Mouse (Mus musculus) intestine, postnatal 0 days (tissue): ENCODE measurements around the gene Gm49450. TPM values are rescaled to one million over a fixed set of nuclear protein-coding genes. Genes with fewer than 3 reads are reported as not detected.

Source experiments
- ATAC-seq: fragments of 200-750 bp; cut with Nextera tagmentation; 2 replicates; pipeline ENCODE4 v1.8.0; 2017; ENCODE audit warnings: mild to moderate bottlenecking, moderate TSS enrichment, moderate library complexity
- H3K27ac ChIP-seq: fragments of 300-500 bp; sonication (generic); 2 replicates; pipeline ENCODE4 v1.5.1; 2014; ENCODE audit warnings: mild to moderate bottlenecking, low read depth, low read length, moderate library complexity
- H3K27me3 ChIP-seq: fragments of 300-500 bp; sonication (generic); replicated peaks from 2 replicates; pipeline ENCODE4 v1.6.1; 2014; ENCODE audit warnings: low read length, mixed read lengths; ENCODE audit not compliant: control insufficient read depth, insufficient read depth
- H3K36me3 ChIP-seq: fragments of 300-500 bp; sonication (generic); 2 replicates; pipeline ENCODE4 v1.6.1; 2014; ENCODE audit warnings: mild to moderate bottlenecking, moderate library complexity; ENCODE audit not compliant: control insufficient read depth, insufficient read depth
- H3K4me1 ChIP-seq: fragments of 300-500 bp; sonication (generic); replicated peaks from 2 replicates; pipeline ENCODE4 v1.6.1; 2014; ENCODE audit warnings: antibody characterized with exemption, low read length, mixed read lengths; ENCODE audit not compliant: control insufficient read depth, insufficient read depth
- H3K4me2 ChIP-seq: fragments of 300-500 bp; sonication (generic); replicated peaks from 2 replicates; pipeline ENCODE4 v1.6.1; 2014; ENCODE audit warnings: low read depth, mild to moderate bottlenecking, moderate library complexity
- H3K4me3 ChIP-seq: fragments of 300-500 bp; sonication (generic); 2 replicates; pipeline ENCODE4 v1.5.1; 2014; ENCODE audit warnings: low read depth, low read length
- H3K9ac ChIP-seq: fragments of 300-500 bp; sonication (generic); 2 replicates; pipeline ENCODE4 v1.6.1; 2014; ENCODE audit warnings: mild to moderate bottlenecking, low read depth, low read length
- H3K9me3 ChIP-seq: fragments of 300-500 bp; sonication (generic); 2 replicates; pipeline ENCODE4 v1.6.1; 2016; ENCODE audit warnings: mixed run types; ENCODE audit not compliant: control insufficient read depth
- CTCF ChIP-seq: sonication (generic); IDR thresholded peaks from 2 replicates; pipeline ENCODE4 v1.5.1; 2016; ENCODE audit warnings: low read depth, mild to moderate bottlenecking, control low read depth, antibody characterized with exemption, moderate library complexity
- WGBS: fragments of 180-500 bp; shearing (Covaris S2); extraction: QIAGEN DNeasy Blood & Tissue Kit; methylation state at CpG from one replicate; pipeline ENCODE4 v1.1.7; 2014; 5-methylcytosine and 5-hydroxymethylcytosine counted together
- polyA plus RNA-seq: library from polyadenylated mRNA; unstranded; fragments of >200 nt; fragmentation: Nextera tagmentation; extraction: Ambion mirVana; gene quantifications from 2 replicates; pipeline ENCODE4 v1.2.1, GENCODE M21; 2015

Gene Gm49450
- polyA plus RNA-seq, 1 experiment from 2014 or later, result not detected

GRCm38 (mm10) chr15:98949607-98949892 lies 3.8 kb downstream of the Gm49450 start:
- Histone ChIP-seq H3K9ac (no peak overlapping the region), H3K9me3 (no peaks in the 10 kb centered on the region), H3K4me2 (no peak overlapping the region), H3K4me1 (no peaks in the 10 kb centered on the region), H3K27ac (no peak overlapping the region), H3K36me3 (no peaks in the 10 kb centered on the region), H3K4me3 (no peak overlapping the region), H3K27me3 (no peaks in the 10 kb centered on the region)
- TF ChIP-seq CTCF, result no peak
- no peak for ATAC-seq
- WGBS, result 63% methylated on average over 3 of the region's 3 CpGs

GRCm38 (mm10) chr15:98948857-98949606 lies 4.3 kb downstream of the Gm49450 start:
- no peaks in the 10 kb centered on the region for H3K4me1 ChIP-seq
- no peak overlapping the region for H3K27ac ChIP-seq
- TF ChIP-seq CTCF, result no peak
- H3K9ac ChIP-seq, result no peak overlapping the region
- no peak for ATAC-seq
- 84% methylated on average over 6 of the region's 6 CpGs for WGBS
- no peaks in the 10 kb centered on the region for H3K27me3 ChIP-seq
- H3K36me3 ChIP-seq, result no peaks in the 10 kb centered on the region
- no peaks in the 10 kb centered on the region for H3K9me3 ChIP-seq
- H3K4me3 ChIP-seq, result no peak overlapping the region
- no peak overlapping the region for H3K4me2 ChIP-seq

- H3K36me3 ChIP-seq, result no peaks in the 10 kb centered on the region
- no peak overlapping the region for H3K27ac ChIP-seq
- H3K9ac ChIP-seq, result no peak overlapping the region
- no peaks in the 10 kb centered on the region for H3K4me1 ChIP-seq
- H3K9me3 ChIP-seq, result no peaks in the 10 kb centered on the region
- no peaks in the 10 kb centered on the region for H3K27me3 ChIP-seq
- no peak for TF ChIP-seq CTCF
- no peak overlapping the region for H3K4me2 ChIP-seq
- ATAC-seq, result no peak
- H3K4me3 ChIP-seq, result no peak overlapping the region
Observed at GRCm38 (mm10) chr15:98948382-98948781, 5.0 kb downstream of the Gm49450 start.

GRCm38 (mm10) chr15:98947884-98948283 lies 5.5 kb downstream of the Gm49450 start:
- H3K4me1 ChIP-seq, result no peaks in the 10 kb centered on the region
- no peaks in the 10 kb centered on the region for H3K27me3 ChIP-seq
- no peak for ATAC-seq
- TF ChIP-seq CTCF, result no peak
- H3K4me3 ChIP-seq, result no peak overlapping the region
- H3K27ac ChIP-seq, result no peak overlapping the region
- no peaks in the 10 kb centered on the region for H3K36me3 ChIP-seq
- no peak overlapping the region for H3K9ac ChIP-seq
- WGBS, result 50% methylated on average over 3 of the region's 3 CpGs
- H3K9me3 ChIP-seq, result no peaks in the 10 kb centered on the region
- H3K4me2 ChIP-seq, result no peak overlapping the region

GRCm38 (mm10) chr15:98943133-98943532 lies 10.2 kb downstream of the Gm49450 start:
- no peak overlapping the region for H3K27ac ChIP-seq
- no peak overlapping the region for H3K4me2 ChIP-seq
- no peaks in the 10 kb centered on the region for H3K4me1 ChIP-seq
- no peaks in the 10 kb centered on the region for H3K36me3 ChIP-seq
- 58% methylated on average over 4 of the region's 4 CpGs for WGBS
- no peak overlapping the region for H3K9ac ChIP-seq
- no peak for ATAC-seq
- no peaks in the 10 kb centered on the region for H3K27me3 ChIP-seq
- H3K9me3 ChIP-seq, result no peaks in the 10 kb centered on the region
- no peak for TF ChIP-seq CTCF
- H3K4me3 ChIP-seq, result no peak overlapping the region

- 77% methylated on average over 4 of the region's 4 CpGs for WGBS
- Histone ChIP-seq H3K9me3 (no peaks in the 10 kb centered on the region), H3K27me3 (no peaks in the 10 kb centered on the region), H3K4me1 (no peaks in the 10 kb centered on the region), H3K4me2 (no peak overlapping the region), H3K4me3 (no peak overlapping the region), H3K9ac (no peak overlapping the region), H3K27ac (no peak overlapping the region), H3K36me3 (no peaks in the 10 kb centered on the region)
- ATAC-seq, result no peak
- TF ChIP-seq CTCF, result no peak
Observed at GRCm38 (mm10) chr15:98942081-98942480, 11.3 kb downstream of the Gm49450 start.

- Histone ChIP-seq H3K9me3 (no peaks in the 10 kb centered on the region), H3K4me3 (no peak overlapping the region), H3K9ac (no peak overlapping the region), H3K4me2 (no peak overlapping the region), H3K27ac (no peak overlapping the region), H3K4me1 (no peaks in the 10 kb centered on the region), H3K36me3 (no peaks in the 10 kb centered on the region), H3K27me3 (no peaks in the 10 kb centered on the region)
- TF ChIP-seq CTCF, result no peak
- 71% methylated on average over 2 of the region's 2 CpGs for WGBS
- no peak for ATAC-seq
Observed at GRCm38 (mm10) chr15:98941539-98941938, 11.8 kb downstream of the Gm49450 start.
